Mouse (Mus musculus) heart, adult 11 months (tissue): ENCODE measurements at regions not wholly inside any gene's neighbourhood (a gene's known extent, or its start where the extent isn't known, plus 50 kb on each side); places are given as distances from the start of the nearest gene placed in this dataset.

Experiments
- DNase-seq: peaks from one replicate; pipeline ENCODE4 v3.0.0; 2022

- DNase-seq, result no peak
These were observed 62.0 kb upstream of the Rtl1 start for GRCm38 (mm10) chr12:109662179-109662578.

DNA sequence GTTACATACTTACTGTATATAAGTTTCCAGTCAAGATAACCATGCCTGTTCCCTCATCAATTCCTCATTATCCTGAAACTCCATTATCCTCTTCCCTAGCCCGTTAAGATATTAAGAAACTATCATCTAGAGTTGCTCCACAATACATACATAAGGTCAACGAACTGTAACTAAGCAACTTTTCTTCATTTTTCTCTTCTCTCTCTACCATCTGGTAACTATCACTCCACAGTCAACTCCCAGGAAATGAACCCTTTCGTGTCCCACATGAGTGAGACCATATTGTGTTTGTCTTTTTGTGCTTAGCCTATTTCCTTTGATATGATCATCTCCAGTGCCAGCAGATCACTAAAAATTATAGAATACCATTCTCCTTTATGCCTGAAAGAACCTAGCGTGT is 74.6 kb upstream of the Rtl1 start:
- DNase-seq, result no peak

DNA sequence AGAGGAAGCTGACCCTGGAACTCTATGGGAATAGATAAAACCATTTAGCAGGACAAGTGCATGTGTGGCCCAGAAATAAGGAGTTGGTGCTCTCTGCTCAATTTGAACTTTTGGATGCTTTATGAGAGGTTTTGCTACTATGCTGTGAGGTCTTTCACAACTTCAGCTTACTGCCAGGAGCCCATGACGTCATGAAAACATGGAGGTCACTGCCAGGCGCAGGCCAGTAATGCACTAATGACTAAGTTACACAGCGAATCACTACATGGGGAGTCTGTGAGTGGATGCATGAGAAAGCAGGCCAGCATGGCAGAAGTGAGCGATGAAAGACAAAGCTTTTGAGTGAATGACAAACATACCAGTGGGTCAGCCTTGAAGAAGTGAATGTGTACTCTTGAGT is 93.9 kb upstream of the Rtl1 start:
- no peak for DNase-seq

- DNase-seq, result no peak
These were observed 94.8 kb upstream of the Rtl1 start for GRCm38 (mm10) chr12:109694801-109695430.

DNA sequence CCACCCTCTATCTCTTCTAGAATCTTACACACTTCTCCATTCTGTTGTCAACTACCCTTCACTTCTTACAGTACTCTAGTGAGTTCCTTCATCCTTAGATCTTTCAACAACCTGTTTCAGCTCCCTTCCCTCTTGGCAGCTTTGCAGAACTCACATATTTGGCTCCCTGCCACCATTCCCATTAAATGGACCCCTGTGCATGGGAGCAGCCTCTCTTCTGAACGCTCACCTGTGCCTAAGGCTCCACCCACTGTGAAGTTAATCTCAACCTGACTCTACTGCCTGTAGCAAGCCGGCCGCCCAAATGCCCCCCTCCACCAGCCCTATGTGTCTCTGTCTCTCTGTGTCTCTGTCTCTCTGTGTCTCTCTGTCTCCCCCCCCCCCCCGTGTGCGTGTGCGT is 106.7 kb upstream of the Rtl1 start:
- DNase-seq, result no peak

GRCm38 (mm10) chr12:109709661-109710060 is 109.5 kb upstream of the Rtl1 start:
- peak; percentile 72 for DNase-seq

GRCm38 (mm10) chr12:109711392-109711791 is 111.3 kb upstream of the Rtl1 start:
- peak; percentile 29 for DNase-seq

- DNase-seq, result peak; percentile 86
These were observed 111.8 kb upstream of the Rtl1 start for GRCm38 (mm10) chr12:109711946-109712345.

- DNase-seq, result peak; percentile 72
These were observed 112.3 kb upstream of the Rtl1 start for GRCm38 (mm10) chr12:109712386-109712785.

DNA sequence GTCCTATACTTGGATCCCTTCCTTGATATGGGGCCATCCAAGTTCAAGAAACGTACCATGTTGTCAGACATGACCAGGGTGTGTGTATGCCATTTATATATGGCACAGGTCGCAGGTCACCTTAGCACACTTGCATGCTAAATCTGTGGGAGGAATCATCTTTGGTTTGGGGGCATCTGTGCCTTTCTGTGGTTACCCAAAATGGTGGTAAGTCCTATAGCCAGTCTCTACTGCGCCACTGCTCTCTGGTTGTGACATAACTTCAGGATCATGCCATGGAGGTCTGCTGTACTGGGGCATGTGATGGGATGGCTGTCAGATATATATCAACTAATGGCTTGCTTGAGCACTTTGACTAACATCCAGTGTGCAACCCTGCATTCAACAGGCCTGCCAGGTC is 112.9 kb upstream of the Rtl1 start:
- peak; percentile 61 for DNase-seq

DNA sequence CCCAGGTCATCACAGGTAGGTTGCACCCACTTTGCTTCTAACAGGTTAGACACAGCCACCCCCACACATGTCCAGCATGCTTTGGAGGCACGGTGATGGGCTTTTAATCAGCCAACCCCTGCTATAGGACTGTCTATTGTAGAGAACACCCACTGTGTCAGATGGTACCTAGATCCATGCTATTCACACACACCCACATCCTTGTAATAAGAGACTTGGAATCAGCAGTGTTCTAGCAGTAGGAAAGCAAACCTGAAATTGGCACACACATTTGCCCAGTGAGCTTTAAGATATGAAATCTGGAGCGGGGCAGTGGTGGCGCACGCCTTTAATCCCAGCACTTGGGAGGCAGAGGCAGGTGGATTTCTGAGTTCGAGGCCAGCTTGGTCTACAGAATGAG is 113.9 kb upstream of the Rtl1 start:
- DNase-seq, result peak; percentile 41

DNA sequence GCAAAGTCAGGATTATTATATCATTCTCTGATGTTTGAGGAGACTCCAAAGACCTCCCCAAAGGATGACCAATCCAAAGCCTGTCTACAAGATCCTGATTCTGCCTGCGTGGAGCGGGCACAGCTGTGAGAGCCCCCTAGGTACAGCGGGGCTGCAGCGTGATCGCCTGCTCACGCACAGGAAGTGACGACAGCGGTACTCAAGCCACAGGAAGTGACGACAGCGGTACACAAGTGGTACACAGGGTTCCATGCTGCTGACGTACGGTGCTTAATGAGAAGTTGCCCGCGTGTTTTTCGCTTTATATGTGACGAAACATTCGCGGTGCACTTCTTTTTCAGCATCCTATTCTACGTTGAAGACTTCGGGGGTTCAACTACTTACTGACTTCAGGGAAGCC is 116.9 kb upstream of the Rtl1 start:
- DNase-seq, result peak; percentile 84

GRCm38 (mm10) chr12:109718036-109718435 is 117.9 kb upstream of the Rtl1 start:
- DNase-seq, result peak; percentile 65

GRCm38 (mm10) chr12:109738201-109738600 is 138.1 kb upstream of the Rtl1 start:
- DNase-seq, result peak; percentile 78

DNA sequence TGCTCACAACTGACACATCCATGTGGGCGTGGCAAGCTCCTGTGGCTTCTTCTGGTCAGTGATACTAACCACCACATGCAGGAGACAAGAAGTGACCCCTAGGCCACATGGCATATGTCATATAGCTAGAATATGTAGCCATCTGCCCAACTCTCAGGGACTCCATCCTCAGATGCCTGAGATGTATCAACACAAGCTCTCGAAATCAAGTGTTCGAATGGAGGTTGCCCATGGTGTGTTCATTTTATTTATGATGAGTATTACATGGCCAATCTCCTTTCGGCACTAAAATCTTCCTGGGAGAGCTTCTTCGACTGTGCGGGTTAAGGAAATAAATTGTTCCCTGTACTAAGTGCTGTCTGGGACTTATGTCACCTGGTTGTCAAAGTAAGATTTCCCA is 138.8 kb upstream of the Rtl1 start:
- peak; percentile 54 for DNase-seq

- peak; percentile 79 for DNase-seq
These were observed 142.4 kb upstream of the Rtl1 start for GRCm38 (mm10) chr12:109742486-109742885.

GRCm38 (mm10) chr12:109743036-109743650 is 143.0 kb upstream of the Rtl1 start:
- DNase-seq, result peak; percentile 56

GRCm38 (mm10) chr12:109744186-109744585 is 144.1 kb upstream of the Rtl1 start:
- peak; percentile 57 for DNase-seq

GRCm38 (mm10) chr12:109745731-109746484 is 145.8 kb upstream of the Rtl1 start:
- DNase-seq, result peak; percentile 44

GRCm38 (mm10) chr12:109747201-109747600 is 147.1 kb upstream of the Rtl1 start:
- DNase-seq, result peak; percentile 70

- peak; percentile 86 for DNase-seq
These were observed 147.6 kb upstream of the Rtl1 start for GRCm38 (mm10) chr12:109747776-109748175.

- peak; percentile 76 for DNase-seq
These were observed 148.4 kb upstream of the Rtl1 start for GRCm38 (mm10) chr12:109748326-109749059.

GRCm38 (mm10) chr12:109749256-109749655 is 149.1 kb upstream of the Rtl1 start:
- no peak for DNase-seq
